Mouse (Mus musculus): ENCODE results near the gene Hist1h2ab.

Gene Hist1h2ab

GRCm38 (mm10) chr13:23738041-23738440 lies 12.9 kb upstream of the Hist1h2ab start:
- DNase-seq (ENCODE audit: low spot score), result peak; percentile 60

GRCm38 (mm10) chr13:23738677-23739068 lies 12.3 kb upstream of the Hist1h2ab start, which contains the start of gene Hist1h1c:
Gene Hist1h1c (plus strand): TSS chr13:23738808.
- DNase-seq (ENCODE audit: low spot score), result peak; percentile 92

- peak; percentile 85 for DNase-seq (ENCODE audit: low spot score)
Measured at GRCm38 (mm10) chr13:23739069-23739921, 11.6 kb upstream of the Hist1h2ab start.

GRCm38 (mm10) chr13:23739922-23740252 lies 11.0 kb upstream of the Hist1h2ab start:
- no peak for DNase-seq (ENCODE audit: low spot score)

- DNase-seq (ENCODE audit: low spot score), result no peak
Measured at GRCm38 (mm10) chr13:23740256-23740840, 10.6 kb upstream of the Hist1h2ab start.

- no peak for DNase-seq (ENCODE audit: low spot score)
Measured at GRCm38 (mm10) chr13:23740910-23741309, 10.0 kb upstream of the Hist1h2ab start.

GRCm38 (mm10) chr13:23742007-23742406 lies 8.9 kb upstream of the Hist1h2ab start:
- DNase-seq (ENCODE audit: low spot score), result no peak

GRCm38 (mm10) chr13:23743215-23743614 lies 7.7 kb upstream of the Hist1h2ab start:
- no peak for DNase-seq (ENCODE audit: low spot score)

- no peak for DNase-seq (ENCODE audit: low spot score)
Measured at GRCm38 (mm10) chr13:23743963-23744362, 7.0 kb upstream of the Hist1h2ab start.

- no peak for DNase-seq (ENCODE audit: low spot score)
Measured at GRCm38 (mm10) chr13:23744421-23745380, 6.2 kb upstream of the Hist1h2ab start.

- DNase-seq (ENCODE audit: low spot score), result peak; percentile 92
Measured at GRCm38 (mm10) chr13:23745381-23746161, 5.4 kb upstream of the Hist1h2ab start, which contains the start of gene Hist1h3c. Gene Hist1h3c (minus strand): TSS chr13:23745602.

GRCm38 (mm10) chr13:23746201-23747080 lies 4.5 kb upstream of the Hist1h2ab start, which contains the start of gene Hist1h2bb:
Gene Hist1h2bb (plus strand): TSS chr13:23746734.
- peak; percentile 78 for DNase-seq (ENCODE audit: low spot score)

GRCm38 (mm10) chr13:23747081-23747891 lies 3.6 kb upstream of the Hist1h2ab start:
- no peak for DNase-seq (ENCODE audit: low spot score)

GRCm38 (mm10) chr13:23747892-23748288 lies 3.0 kb upstream of the Hist1h2ab start:
- no peak for DNase-seq (ENCODE audit: low spot score)

GRCm38 (mm10) chr13:23749563-23750121 lies 1.3 kb upstream of the Hist1h2ab start:
- no peak for DNase-seq (ENCODE audit: low spot score)

- no peak for DNase-seq (ENCODE audit: low spot score)
Measured at GRCm38 (mm10) chr13:23751478-23751956, 591 bp downstream of the Hist1h2ab start.

GRCm38 (mm10) chr13:23752067-23752741 lies 1.3 kb downstream of the Hist1h2ab start, which contains the start of gene Hist1h3b:
Gene Hist1h3b (plus strand): TSS chr13:23752267.
- DNase-seq (ENCODE audit: low spot score), result peak; percentile 93

- DNase-seq (ENCODE audit: low spot score), result no peak
Measured at GRCm38 (mm10) chr13:23752742-23753172, 1.8 kb downstream of the Hist1h2ab start.
